Mouse (Mus musculus) liver, postnatal 0 days (tissue): ENCODE data around the gene Gm10100.
"Not testable (repeated sequence)": the region's sequence is repeated elsewhere in the genome, so short reads cannot be mapped to it uniquely, and the experiment has no call there.

Experiments used
- CTCF ChIP-seq: sonication (generic); IDR thresholded peaks from 2 replicates; pipeline ENCODE4 v1.5.1; 2016; ENCODE audit warnings: antibody characterized with exemption, low read depth
- EP300 ChIP-seq: IDR thresholded peaks from 2 replicates; pipeline ENCODE4 v1.6.1; 2016; ENCODE audit warnings: antibody characterized with exemption, low read depth, mild to moderate bottlenecking

DNA sequence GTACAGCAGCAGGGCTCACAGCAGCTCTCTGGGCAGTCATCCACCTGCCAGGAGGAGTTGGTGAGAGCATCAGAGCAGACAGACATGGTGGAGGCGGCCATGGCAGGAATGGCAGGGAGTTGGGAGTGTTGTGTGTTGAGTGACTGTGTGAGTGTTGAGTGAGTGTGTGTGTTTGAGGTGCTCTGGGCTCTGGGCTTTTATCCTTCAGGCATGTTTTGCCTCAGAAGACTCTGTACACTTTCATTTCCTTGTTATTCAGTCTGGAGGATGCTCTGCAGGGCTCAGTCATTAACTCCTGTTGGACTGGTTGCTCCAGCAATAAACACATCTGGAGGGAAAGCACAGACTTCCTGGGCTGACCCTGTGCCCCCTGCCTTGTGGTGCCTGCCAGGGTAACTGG is 33.3 kb downstream of the Gm10100 start, which contains the start of gene Gm3233:
- not testable (repeated sequence) for TF ChIP-seq EP300, CTCF
